8 mouse cellular contexts compared by ENCODE assay signal in the genomic region with DNA sequence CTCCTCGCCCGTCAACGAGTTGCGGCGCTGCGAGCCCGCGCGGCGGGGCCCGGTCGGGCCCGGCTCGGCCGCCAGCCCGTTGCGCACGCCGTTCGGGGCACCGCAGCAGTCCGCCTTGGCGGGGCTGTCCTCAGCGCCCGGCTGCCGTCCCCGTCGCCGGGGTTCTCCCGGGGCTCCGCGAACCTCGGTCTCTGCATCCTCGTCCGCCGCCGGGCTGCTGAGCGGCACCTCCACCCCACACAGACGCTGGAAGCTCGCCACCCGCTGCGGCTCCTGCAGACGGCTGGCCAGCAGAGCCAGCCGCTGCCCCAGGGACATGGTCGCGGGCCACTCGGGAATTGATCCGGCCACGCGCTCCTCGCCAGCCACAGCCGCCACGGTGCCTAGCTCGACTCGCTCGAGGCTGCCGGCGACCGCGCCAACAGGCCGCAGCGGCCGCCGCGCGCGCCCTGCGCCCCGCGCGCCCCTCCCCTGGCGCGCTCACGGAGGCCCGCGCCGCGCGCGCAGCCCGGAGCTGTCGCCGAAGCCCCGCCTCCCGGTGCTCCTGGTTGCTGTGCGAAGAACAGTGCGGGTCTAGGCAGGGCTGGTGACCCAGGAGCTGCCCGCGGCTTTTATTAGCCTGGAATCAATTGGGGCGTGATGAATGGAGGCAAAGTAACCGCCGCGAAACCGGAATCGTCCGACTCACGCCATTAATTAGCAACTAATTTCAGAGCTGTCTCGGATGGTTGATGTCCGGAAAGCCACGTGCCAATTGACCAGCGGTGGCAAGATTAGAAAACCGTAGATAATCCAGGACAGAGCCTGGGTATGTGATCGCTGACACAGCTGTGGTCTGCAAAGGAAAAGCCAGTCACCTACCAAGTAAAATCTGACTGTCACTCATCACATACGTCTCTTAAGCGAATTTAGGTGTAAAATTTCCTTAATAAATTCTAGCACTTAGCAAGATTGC. TPM values are rescaled to one million over a fixed set of nuclear protein-coding genes. Genes with fewer than 3 reads are reported as not detected.
A peak's percentile ranks its signal among the peaks of the same experiment; 100 is the strongest.
DNase-seq lines count a peak whose midpoint lies in the region; ATAC-seq and TF ChIP-seq lines count a peak whose summit lies in the region.

A gene (minus strand): TSS at position 484 of the 955 bp plus-strand sequence.

- peak within 1 kb of the TSS; percentile 83 for H3K4me3 ChIP-seq in hindbrain, embryonic 12.5 days
- peak within 1 kb of the TSS; percentile 81 for H3K4me3 ChIP-seq in lung, postnatal 0 days (ENCODE audit: low read depth, low read length)

- peak; percentile 97 for ATAC-seq in hindbrain, embryonic 12.5 days (ENCODE audit: low FRiP score)
- peak; percentile 95 for ATAC-seq in lung, postnatal 0 days

- H3K27ac ChIP-seq in hindbrain, embryonic 12.5 days = peak within 1 kb of the TSS; percentile 80
- peak within 1 kb of the TSS; percentile 75 for H3K27ac ChIP-seq in lung, postnatal 0 days (ENCODE audit: low read length)

- no peak for TF ChIP-seq EP300 in lung, postnatal 0 days (IDR thresholded peaks at IDR 0.05)

- no peaks in the 10 kb centered on the region for H3K9me3 ChIP-seq in hindbrain, embryonic 12.5 days (replicated peaks)
- H3K9me3 ChIP-seq in lung, postnatal 0 days (ENCODE audit: low read length) = no peaks in the 10 kb centered on the region

- peaks cover 11% of the 10 kb centered on the region; the same call in 1 of the 2 replicates for H3K27me3 ChIP-seq in hindbrain, embryonic 12.5 days
- no peaks in the 10 kb centered on the region for H3K27me3 ChIP-seq in lung, postnatal 0 days (replicated peaks; ENCODE audit: insufficient read depth, low read length)

- no peak for TF ChIP-seq CTCF in lung, postnatal 0 days (IDR thresholded peaks at IDR 0.05)

- H3K4me1 ChIP-seq in hindbrain, embryonic 12.5 days = peaks cover 17% of the 10 kb centered on the region
- 0 out of 2 replicates have a peak, but pooled peaks cover 4% of the 10 kb centered on the region for H3K4me1 ChIP-seq in lung, postnatal 0 days (ENCODE audit: insufficient read depth, low read depth, low read length)

- H3K9ac ChIP-seq in hindbrain, embryonic 12.5 days = peak within 1 kb of the TSS; percentile 91
- peak within 1 kb of the TSS; percentile 83 for H3K9ac ChIP-seq in lung, postnatal 0 days (replicated peaks; ENCODE audit: low read depth)

- WGBS in hindbrain, embryonic 12.5 days = under 1% methylated on average over 104 of the region's 105 CpGs
- WGBS in lung, postnatal 0 days = 3% methylated on average over 79 of the region's 105 CpGs

- DNase-seq in NIH3T3 (ENCODE audit: low read depth) = peak; percentile 90
- peak; percentile 85 to 89 for DNase-seq in cerebellum, postnatal 14 days
- peak; percentile 50 to 73 for DNase-seq in frontal cortex, postnatal 14 days (ENCODE audit: low spot score in 2 of 2)
- DNase-seq in layer of hippocampus, postnatal 10 days (ENCODE audit: low spot score in 2 of 2) = peak; percentile 69 to 85
- peak; percentile 90 for DNase-seq in lung, postnatal 0 days (ENCODE audit: low spot score)
- peak; percentile 61 for DNase-seq in ovary, postnatal 14 days (ENCODE audit: low spot score)
- peak; percentile 76 to 83 for DNase-seq in thymus, postnatal 10 days (ENCODE audit: low spot score in 2 of 2)

- H3K36me3 ChIP-seq in hindbrain, embryonic 12.5 days = no peaks in the 10 kb centered on the region
- H3K36me3 ChIP-seq in lung, postnatal 0 days (ENCODE audit: insufficient read depth, low read length) = no peaks in the 10 kb centered on the region

- peak within 1 kb of the TSS; percentile 91 for H3K4me2 ChIP-seq in hindbrain, embryonic 12.5 days (replicated peaks)
- H3K4me2 ChIP-seq in lung, postnatal 0 days (replicated peaks; ENCODE audit: low read depth, low read length) = peak within 1 kb of the TSS; percentile 91

RNA-seq across cellular contexts. Expression of the gene that starts here (rescaled TPM):
- polyA plus RNA-seq in hindbrain, embryonic 12.5 days (2016; fragmentation: Nextera tagmentation; extraction: Ambion mirVana) = 11.7 and 13.4 TPM in 2 replicates
- total RNA-seq in layer of hippocampus, postnatal 10 days (2021) = 10 to 100 TPM; 28.5 to 29.6 TPM
- 12.4 and 12.7 TPM in 2 replicates for polyA plus RNA-seq in lung, postnatal 0 days (2015; fragmentation: Nextera tagmentation; extraction: Ambion mirVana)

Comparison
In these comparisons a context has a peak if more than half of its experiments do, and no peak if none do; other contexts are left out.
1. Peak in every context shown above with its lines: DNase-seq, ATAC-seq, H3K4me3 ChIP-seq and H3K27ac ChIP-seq.